Mouse (Mus musculus): ENCODE results near the gene Nebl.

The Nebl gene

DNA sequence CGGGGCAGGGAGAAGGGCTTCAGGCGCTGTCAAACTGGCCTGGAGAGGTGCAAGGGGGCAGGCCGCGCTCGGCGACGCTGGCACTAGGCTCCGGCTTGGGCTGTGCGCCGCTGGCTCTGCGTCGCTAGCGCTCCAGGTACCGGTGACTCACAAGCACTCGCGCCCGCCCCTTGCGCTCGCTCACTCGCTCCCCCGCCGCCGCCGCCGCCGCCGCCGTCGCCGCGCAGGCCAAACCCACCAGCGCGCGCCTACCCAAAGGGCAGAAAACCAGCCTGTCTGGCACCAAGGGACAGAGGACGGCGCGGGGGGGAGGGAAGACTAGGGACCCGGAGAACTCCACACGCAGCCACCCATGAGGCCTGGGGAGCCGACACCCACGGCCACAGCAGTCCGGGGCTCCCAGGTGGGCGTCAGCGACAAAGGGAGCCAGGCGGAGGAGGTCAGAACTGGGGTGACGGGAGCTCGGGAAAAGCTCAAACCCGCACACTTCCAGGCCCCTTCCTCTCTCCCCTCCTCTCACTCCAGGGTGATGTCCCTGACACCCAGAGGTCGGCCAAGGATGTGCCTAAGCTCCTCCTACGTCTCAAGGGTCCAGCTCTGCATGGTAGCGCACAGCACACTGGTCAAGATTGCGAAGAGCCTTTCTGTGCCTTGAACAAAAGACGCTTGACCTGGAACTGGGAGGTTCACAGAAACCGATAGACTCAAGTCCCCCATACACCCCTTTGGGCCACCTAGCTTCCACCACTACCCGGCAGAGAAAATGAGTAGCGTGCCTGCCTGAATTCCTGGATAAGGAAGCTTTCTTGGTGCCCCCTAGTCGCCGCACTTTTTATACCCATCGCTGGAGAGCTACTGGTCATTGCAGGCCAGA, at the start of gene Nebl:
Nebl (minus strand) TSS at position 508 of the 874 bp plus-strand sequence.
- DNase-seq (ENCODE audit: low spot score) = no peak

DNA sequence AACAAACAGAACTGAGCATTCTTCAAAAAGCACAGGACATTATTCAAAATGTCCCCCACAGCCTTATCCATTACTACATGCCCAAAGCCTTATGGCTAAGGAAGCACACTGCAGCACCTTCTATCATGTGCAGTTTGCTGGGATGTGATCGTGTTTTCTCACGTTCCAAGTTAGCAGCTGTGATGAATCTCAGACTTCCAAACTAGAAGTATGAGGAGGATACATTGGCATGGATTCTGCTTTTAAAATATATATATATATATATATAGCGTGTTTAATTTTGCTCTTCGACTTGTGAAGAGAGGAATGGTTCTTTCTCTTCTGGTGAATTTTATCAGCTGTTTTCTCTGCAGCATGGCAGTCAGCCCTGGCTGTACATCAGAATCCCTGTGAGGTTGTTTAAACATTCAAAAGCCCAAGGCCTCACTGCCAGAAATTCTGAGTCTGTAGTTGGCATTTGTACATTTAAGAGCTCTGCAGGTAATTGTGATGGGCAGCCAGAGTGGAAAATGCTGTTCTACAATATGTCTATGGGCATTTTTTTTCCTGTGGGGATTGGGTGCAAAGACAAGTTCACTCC, 39.1 kb upstream of the Nebl start:
- DNase-seq (ENCODE audit: low spot score) = no peak

DNA sequence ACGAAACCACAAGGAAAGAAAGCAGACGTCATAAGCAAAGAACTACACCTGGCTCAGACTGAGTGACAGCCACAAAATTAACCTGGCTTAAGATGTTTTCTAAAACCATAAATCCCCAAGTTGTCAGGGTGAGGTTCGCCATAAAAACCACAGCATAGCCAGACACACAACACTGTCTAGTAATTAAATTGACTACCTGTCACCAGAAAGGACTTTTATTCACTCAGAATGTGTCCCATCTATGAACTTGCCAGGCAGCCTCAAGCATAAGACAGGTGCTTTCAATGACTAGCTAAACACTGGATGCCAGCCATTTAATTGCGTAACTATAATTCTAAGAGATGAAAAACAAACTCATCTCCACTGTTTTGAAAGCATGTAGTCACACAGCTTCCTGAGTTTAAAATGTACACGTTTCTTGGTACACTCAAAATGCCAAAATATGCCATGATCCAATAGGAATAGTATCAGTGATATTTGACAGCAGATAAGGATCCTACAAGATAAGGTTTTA, 38.0 kb upstream of the Nebl start:
- DNase-seq (ENCODE audit: low spot score) = peak; percentile 7

DNA sequence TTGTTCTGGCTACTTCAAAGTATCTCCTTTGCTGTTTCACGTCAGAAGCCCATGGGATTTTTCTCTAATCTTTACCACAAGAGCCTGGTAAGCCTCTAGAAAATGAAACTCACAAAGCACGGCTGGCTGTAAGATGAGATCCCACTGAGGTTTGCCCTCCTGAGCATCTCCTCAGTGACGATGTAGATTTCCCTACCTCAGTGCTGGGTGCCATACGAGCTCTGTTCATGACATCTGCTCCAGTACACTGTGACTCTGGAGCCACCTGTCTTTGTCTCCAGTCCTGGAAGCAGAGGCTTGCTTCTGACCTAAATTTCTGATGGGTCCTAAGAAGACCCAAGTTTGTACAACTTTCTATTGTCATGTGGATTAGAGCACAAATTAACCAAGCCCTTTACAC, 25.0 kb upstream of the Nebl start:
- DNase-seq (ENCODE audit: low spot score) = no peak

DNA sequence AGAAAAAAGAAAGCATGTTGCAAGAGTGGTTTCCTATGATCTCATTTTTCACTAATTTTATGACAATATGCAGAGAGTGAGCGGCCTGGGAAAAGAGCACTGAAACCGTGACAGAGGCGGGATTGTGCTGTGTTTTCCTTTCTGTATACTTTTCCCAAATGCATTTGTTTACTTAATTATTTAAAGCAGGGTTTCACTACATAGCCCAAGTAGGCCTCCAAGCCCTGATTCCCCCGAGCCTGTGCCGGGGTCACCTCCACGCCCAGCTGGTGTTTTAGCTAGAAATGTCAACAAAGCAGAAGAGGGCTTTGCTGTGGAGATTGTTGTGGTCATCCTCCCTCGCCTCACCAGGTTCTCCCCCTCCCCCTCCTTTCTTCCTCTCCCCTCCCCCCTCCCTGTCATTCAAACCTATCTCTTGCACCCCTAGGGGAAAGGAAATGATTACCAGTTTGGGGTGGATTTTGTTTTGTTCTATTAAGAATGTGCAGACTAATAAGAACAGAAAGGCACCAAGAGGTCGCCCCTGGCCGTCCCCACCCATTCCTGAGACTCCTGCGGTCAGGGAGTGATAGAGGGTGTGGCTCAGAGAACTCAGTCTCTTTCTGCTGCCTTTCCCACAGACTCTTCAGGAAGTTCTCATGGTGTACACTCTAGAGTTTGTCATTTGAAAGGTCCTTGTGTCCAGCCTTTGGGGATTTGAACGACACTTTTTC, 10.9 kb upstream of the Nebl start:
- DNase-seq (ENCODE audit: low spot score) = peak; percentile 49

DNA sequence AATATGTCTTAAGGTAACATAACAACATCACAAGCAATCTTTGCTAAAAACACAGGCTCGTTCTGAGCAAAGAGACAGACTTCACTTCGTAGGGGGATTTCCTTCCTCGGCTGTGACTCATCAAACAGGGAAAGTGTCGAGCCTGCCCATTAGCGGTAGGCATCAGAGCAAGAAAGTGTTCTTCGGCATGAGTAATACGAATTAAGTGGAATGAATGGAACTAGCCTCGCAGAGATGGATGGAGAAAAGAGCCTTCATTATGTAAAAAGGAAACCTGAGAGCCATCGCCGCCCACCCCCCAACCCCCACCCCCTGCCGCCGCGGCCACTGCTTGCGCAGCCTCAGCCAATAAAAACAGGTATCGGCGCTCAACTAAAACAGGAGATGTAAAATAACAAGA, 10.3 kb upstream of the Nebl start:
- no peak for DNase-seq (ENCODE audit: low spot score)

DNA sequence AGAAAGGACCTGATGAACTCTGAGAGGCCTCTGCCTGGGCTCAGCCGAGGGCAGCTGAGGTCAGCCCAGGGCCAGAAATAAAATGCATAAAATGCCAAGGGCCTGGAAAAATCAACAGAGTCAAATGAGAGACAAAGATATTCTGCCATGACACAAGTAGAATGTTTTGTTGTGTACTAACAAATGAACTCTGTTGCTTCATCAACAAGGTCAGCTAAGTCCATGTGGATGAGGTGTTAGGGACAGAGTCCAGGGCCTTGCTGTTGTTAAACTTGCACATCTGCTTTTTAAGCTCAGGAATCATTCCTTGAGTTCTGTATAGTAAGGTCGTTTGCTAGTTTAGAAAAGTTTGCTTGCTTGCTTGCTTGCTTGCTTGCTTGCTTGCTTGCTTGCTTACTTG, 9.2 kb upstream of the Nebl start:
- peak; percentile 50 for DNase-seq (ENCODE audit: low spot score)

DNA sequence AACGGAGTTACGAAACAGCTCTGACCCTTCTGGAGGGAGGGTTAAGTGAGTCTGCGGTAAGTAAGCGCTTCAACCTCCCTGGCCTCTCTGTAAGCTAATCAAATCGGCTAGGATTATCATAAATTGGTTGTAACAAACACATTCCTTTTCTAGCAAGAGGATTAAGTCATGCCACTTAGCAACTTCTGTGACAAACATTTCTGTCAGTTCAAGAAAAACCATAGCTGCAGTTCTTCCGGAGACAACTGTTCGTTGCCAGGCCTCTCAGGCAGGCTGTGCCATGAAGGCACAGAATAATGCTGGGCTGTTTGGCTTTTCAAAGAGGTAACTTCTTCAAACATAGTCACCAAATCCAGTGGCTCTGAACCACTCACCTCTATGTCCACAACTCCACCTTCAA, 946 bp upstream of the Nebl start:
- no peak for DNase-seq (ENCODE audit: low spot score)

DNA sequence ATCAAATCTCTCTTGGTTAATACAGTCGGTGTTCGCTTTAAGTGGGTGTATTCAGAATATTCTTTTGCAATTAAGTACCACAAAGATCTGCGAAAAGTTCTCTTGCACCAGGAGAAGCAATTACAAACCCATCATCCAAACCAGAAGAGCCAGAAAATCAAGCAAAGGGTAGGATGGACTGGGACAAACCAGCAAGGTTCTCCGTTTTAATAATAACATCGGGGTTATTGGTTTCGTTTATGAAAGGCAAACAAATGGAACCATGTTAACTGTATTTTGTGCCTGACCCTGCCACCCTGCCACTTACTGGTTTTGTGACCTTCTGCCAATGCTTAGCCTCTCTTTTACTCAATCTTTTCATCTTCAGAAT, 552 bp upstream of the Nebl start:
- DNase-seq (ENCODE audit: low spot score) = no peak

DNA sequence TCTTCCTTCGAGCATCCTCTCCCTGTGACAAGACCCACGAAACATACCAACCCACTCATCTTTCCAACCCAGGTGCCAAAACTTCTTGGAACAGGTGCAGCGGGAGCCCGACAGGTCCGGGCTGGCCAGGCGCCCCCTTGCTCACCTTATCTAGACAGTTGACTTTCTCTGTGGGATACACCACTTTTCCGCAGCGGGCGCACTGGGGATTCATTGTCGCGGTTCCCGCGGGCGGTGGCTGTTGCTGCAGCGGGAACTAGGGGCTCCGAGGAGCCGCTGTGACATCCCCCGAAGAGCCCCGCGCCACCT, 662 bp downstream of the Nebl start:
- DNase-seq (ENCODE audit: low spot score) = no peak

DNA sequence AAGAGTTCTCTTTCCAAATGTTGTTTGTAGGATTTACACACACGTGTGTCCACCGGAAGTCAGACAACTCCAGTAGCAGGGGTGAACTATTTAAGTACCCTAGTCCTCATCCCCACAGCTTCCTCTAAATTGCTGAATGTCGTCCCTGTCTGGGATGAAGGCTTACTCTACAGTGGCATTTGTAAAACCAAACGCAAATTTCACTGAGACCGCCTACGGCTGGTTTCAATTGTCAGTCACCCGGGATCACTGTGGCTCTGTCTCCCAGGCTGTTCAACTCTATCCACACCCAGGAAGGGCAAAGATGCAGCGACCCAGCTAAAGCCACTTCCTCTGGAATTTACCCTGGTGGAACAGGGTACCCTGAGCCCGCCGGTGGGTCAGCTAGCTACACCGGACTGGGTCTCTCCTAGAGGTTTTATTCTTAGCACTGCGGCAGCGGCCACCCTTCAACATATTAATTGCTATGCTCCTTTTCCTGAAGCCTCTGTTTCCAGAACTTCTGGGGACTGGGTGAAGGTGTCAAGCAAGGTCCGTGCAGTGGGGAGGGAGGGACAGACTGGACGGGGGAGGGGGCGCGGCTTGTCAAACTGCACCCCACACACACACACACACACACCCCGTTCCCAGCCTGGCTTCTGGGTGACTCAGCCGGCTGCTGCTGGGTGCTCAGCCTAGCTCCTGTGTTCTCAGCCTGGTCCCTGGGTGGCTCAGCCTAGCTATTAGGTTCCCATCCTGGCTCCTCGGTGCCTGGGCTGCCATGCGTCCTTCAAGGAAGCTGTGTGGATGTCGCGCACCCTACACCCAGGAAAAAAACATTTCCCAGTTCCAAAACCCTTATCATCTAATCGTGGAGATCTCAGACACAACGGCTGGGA, 1.3 kb downstream of the Nebl start:
- no peak for DNase-seq (ENCODE audit: low spot score)

DNA sequence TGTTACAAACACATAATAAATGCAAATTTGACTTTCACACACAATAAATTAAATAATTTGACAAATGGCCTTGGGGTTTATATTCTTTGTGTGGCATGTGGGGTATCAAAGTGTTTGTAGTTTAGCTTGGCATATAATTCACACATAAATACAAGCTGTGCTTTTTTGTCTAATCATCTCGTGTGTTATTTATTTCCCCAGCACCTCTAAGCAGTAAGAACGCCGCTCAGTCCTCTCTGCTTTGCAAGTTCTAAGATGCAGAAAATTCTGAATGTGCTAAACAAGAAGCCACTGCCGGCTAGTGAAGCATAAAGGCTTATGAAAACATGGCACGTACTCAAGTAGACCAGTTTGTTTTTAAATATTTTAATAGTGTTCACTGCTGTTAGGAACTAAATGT, 6.9 kb downstream of the Nebl start:
- DNase-seq (ENCODE audit: low spot score) = no peak

DNA sequence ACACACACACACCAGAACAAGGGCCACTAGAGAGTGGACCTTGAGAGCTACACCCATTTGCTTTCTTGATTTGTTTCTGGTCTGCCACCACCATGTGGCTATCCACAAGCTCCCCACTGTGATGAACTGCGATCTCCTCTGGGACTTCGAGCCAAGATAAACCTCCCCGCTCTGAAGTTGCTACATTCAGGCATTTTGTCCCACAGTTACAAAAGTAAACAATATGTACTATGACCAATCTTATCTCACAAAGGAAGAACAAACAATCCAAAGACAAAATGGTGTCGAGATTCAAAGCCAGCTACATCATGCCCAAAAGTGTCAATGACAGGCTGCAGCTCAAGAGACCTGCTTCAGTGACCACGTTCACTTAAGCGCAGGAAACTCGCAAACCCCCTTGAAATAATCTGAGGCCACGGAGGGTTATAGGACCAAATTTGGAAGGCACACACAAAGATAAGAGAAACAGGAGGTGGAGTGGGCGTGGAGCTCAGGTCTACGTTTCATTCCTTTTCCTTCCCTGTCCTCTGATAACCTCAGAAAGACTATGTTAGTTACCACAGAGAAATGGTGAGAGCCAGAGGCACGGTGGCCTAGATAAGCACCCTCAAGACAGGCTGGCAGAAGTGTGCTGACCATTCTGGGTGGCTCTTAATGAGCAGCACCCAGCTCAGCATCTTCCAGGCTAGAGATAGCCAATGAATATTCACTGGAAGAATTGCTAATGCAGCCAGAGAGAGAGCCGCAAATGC, 7.8 kb downstream of the Nebl start:
- no peak for DNase-seq (ENCODE audit: low spot score)

DNA sequence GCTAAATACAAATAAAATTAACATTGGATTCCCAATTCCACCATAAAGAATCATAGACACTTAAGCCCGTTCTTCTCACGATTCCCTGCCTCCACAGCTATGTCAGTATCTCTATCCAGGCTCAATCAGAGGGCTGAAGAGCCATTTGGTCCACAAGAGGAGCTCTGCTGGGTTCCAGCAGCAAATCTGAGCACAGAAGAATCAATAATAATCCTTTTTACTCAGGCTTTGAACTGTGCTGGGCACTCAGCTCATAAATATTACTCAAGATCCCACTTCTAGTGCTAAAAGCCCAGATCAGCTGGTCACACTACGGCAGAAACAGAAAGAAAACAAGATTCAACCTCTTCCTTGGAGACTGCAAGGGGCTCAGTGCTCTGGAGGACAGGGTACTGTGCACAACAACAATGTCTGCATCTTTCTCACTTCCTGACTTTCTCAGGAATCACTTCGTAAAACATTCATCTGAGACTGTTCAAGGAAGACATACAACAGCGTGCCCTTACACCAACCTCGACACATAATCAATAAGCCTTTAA, 10.0 kb downstream of the Nebl start:
- no peak for DNase-seq (ENCODE audit: low spot score)

DNA sequence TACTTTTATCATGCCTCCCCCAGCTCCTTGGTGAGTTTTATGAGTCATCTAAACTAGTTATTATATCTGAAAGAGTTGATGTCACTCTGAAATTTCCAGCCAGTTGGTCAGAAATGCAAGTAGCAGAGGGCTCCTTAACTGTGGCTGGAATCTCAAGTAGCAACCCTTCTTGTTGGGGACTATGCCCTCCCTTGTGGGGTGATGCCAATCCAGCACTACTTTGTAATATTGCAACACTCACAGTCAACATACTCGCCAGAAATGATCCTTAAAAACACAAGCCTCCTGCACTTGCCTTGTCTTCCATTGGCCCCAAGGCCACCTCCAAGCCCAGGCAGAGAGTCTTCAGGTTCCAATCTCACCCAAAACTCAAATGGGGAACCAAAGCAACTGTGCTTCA, 13.0 kb downstream of the Nebl start:
- DNase-seq (ENCODE audit: low spot score) = peak; percentile 85

DNA sequence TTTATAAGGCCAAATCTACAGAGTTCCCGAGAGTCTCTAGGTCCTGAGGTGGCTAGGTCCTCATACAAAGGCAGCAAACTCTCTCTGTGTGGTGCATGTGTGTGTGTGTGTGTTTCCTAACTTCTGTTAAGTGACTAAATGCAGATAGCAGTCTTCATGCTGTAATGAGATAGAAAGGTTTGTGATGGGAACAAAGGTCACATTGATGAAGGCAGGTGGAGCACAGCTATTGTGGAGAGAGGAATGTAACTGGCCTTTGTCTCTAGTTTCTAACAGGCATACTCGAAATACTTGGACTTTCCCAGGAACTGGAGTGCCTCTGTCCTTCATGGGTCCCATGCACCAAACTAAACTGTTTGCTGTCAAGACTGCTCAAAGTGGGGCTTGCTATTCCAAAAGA, 14.1 kb downstream of the Nebl start:
- no peak for DNase-seq (ENCODE audit: low spot score)

DNA sequence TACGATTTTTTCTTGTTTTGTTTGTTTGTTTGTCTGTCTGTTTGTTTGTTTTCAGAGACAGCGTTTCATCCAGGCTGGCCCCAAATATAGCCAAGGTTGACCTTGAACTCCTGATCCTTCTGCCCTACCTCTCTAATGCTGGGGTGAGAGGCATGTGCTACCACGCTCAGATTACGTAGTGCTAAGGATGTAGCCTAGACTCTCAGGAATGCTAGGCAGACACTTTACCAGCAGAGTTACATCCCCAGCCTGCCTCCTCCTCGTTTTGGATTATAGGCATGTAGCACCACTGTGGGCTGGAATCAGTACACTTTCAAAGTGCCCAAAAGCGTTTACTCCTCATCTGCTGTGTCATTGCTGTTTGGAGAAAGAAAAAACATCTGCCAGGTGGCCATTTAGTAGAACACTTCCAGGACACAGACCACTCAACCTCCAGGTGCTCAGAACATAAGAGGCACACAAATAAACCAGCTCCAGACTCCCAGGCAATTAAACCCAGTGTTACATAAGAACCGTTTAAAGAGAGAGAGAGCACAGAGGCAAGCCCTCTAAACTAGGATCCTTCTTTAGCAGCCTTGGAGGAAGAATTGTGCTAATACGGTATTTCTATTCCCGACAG, 16.0 kb downstream of the Nebl start:
- DNase-seq (ENCODE audit: low spot score) = peak; percentile 86

DNA sequence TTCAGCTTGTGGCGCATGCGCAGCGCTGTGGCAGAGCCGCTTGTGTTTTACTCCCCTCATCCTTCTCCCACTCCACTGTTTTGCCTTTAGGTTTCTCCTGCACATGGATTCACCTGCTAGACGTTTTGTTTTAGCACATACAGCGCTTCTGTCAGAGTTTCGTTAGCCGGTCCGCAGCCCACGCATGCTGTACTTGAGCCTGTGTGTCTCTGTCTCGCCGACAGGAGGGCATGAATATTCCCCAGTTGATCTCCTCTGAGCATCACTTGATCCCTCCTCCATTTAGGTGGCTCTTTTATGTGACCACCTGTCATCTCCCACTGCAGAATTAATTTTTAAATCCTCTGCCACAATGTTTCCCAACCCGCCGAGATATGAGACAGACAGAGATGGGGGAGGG, 16.6 kb downstream of the Nebl start:
- no peak for DNase-seq (ENCODE audit: low spot score)

DNA sequence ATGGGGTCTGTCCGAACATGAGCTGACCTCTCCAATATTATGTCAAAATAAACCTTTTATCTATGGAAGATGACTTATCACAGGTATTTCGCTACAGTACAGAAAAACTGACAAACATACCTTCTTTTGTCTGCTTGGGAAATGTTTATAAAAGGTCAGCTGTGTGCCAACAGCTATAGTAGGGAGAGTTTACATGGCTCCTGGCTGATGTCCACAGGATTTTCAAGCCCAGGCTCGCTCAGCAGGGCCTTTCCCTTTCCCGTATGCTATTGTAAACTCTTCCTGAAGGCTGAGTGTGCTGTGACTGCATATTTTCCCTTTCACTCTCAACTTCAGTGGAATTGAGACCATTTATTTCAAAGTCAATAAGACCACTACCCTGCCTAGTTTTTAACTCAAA, 17.1 kb downstream of the Nebl start:
- no peak for DNase-seq (ENCODE audit: low spot score)

DNA sequence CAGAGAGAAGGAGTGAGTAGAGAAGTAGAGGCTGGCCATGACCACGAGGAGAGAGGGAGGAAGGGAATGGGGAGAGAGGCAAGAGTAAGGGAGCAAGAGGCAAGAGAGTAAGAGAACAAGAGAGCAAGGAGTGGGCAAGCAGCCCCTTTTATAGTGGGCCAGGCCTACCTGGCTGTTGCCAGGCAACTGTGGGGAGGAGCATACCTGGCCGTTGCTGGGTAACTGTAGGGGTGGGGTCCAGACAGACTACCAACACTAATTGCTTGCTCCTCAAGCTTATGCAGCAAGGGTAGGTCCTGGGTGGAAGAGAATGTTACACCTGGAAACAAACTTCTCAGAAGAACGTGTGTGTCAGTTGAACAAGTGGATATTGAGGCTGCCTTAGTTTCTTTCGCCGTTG, 20.0 kb downstream of the Nebl start:
- DNase-seq (ENCODE audit: low spot score) = no peak

DNA sequence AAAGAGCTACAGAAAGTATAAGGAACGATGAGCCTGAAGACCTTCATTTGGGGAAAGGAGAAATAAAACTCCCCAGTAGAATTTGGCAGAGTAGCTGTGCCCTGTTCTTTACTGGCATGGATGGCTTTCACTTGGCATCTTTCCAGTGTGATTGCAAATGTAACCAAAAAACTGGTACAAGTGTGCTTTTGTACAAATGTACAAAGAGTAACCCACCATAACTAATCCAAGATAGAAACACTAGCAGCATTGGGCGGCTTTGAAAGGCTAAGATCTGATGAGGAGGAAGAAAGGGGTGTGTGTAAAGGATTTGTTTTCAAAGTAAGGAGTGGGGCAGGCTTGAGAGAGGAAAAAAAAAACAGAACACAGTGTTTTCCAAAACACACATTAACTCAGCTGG, 21.2 kb downstream of the Nebl start:
- DNase-seq (ENCODE audit: low spot score) = no peak

Data from lung, postnatal 25 days (tissue).